Mouse (Mus musculus): Measurements from ENCODE around the gene Prkci.

The Prkci gene

DNA sequence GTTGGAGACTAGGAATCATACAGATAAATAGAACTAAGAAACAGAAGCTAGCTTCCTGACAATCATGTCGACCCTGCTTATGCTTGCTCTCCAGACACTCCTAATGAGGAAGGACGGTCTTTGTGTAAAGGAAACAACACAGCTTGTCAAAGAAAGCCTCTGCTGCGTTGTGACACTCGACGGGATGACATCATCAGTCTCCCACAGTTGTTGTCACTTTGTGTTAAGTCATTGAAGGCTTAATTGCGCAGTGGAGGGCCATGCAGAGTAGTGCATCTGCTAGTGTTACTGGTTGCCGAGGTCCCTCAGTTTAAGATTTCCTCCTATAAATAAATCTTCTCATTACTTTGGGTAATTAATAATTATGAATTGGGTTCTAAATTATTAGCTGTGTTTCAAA lies 54.8 kb downstream of the Prkci start:
- DNase-seq = no peak

- no peak for DNase-seq
Observed at GRCm38 (mm10) chr3:31051730-31052129, 56.2 kb downstream of the Prkci start.

- DNase-seq = no peak
Observed at GRCm38 (mm10) chr3:31053191-31053590, 57.6 kb downstream of the Prkci start.

DNA sequence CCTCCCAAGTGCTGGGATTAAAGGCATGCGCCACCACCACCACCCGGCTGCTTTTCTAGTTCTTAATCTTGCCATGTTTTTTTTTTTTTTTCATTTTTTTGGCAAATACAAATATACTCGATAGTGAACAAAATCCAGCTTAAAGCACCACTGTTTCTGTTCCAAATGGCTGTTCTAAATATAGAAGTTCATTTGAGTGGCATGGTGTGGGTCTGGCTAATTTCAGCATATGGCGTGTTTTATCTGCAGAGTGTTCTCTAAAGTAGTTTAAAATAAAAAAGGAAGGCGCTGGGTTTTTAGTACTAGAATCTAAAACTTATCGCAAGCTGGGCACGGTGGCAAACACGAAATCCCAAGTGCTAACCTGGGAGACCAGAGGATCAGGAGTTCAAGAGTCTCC lies 59.3 kb downstream of the Prkci start:
- DNase-seq = no peak

DNA sequence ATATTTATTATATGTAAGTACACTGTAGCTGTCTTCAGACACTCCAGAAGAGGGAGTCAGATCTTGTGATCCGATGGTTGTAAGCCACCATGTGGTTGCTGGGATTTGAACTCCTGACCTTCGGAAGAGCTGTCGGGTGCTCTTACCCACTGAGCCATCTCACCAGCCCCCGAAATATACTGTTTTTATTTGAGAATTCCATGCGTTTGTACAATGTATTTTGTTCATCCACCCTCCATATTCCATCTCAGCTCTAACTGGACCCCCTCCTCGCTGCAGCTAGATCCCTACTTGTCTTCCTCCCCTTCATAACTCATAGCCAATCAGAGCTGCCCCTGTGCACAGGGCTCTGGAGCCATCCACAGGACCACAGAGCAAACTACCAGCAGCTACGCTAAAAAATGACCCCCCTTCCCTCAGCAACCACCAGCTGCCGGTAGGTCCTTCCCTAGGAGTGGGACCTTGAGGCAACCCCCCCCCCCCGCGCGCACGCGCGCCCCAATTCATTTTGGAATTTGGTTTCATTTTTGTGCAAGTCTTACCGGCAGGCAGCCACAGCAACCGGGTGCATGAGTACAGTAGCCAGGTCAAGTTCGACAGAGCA lies 60.6 kb downstream of the Prkci start:
- DNase-seq = peak; percentile 30

DNA sequence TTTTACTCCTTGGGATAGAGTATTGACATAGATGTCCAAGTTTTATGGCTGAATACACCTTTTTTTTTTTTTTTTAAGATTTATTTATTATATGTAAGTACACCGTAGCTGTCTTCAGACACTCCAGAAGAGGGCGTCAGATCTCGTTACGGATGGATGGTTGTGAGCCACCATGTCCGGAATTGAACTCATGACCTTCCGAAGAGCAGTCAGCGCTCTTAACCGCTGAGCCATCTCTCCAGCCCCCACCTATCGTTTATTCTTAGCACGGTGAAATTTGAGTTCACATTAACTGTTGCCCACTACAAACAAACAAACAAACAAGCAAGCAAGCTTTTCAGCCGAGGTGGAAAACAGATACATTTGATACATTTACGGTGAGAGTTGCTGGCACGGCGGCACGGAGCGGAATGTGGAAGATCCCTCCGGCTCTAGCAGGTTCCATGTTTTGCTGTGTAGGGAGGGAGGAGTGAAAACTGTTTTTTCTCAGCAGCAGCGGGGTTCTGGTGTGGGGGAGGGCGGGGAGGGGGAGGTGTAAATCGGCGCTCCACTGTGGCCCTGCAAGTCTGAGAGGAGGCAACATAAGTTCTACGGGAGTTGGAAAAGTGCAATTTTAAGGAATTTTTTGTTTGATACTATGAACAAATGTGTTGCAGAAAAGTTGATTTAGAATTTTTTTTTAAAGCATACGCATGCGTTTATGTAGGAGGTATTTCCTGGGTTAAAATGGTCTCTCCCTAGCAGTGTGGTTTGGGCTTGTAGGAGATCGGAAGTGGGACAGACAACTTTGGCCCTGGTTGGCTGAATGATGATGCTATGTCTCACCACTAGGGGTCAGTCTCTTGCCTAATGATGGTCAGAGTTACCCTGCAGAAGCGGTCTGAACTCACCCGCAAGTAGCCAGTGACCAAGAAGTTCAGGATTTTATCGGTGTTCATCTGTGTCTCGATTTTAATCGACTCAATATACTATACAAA lies 61.4 kb downstream of the Prkci start:
- DNase-seq = peak; percentile 62

DNA sequence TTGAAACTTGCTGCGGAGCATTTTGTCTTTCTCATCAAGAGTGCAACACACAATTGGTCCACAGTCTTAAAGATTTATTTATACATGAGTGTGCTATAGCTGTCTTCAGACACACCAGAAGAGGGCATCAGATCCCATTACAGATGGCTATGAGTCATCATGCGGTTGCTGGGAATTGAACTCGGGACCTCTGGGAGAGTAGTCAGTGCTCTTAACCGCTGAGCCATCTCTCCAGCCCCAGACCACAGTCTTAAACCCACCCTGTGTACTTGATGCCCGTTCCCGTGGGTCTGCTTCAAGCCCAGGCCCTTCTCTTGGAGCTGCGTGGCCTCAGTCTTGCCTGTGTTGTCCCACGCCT lies 65.2 kb downstream of the Prkci start:
- no peak for DNase-seq

- DNase-seq = peak; percentile 60
Observed at GRCm38 (mm10) chr3:31061103-31061785, 65.7 kb downstream of the Prkci start.

DNA sequence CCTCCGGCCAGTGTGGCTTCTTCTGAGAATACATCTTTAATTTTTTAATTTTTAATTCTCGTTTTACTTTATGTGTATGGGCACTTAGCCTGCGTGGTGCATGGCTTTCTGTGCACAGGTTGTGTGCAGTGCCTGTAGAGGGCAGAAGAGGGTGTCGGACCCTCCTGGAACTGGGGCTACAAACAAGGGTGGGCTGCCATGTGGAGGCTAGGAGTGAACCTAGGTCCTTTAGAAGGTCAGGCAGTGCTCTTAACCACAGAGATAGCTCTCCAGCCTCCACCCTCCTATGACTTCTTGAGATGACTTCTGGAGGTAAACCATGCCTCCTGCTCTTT lies 66.2 kb downstream of the Prkci start:
- DNase-seq = peak; percentile 73

DNA sequence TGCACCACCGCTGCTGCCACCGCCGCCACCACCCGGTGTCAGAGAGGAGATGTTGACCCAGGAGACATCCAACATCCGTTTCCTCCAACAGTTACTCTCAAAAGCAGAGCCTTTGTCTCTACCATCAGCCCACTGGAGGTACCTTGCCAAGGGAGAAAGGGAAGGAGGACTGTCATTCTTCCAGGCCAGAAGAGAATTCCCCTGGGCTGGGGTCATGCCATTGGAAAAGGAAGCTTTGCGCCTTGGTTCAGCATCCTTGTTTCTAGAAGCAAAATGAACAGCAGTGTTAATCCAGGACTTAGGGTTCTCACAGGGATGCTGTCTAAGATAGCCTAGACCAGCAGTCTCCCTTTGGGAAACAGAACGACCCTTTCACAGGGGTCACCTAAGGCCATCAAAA lies 66.8 kb downstream of the Prkci start:
- no peak for DNase-seq

DNA sequence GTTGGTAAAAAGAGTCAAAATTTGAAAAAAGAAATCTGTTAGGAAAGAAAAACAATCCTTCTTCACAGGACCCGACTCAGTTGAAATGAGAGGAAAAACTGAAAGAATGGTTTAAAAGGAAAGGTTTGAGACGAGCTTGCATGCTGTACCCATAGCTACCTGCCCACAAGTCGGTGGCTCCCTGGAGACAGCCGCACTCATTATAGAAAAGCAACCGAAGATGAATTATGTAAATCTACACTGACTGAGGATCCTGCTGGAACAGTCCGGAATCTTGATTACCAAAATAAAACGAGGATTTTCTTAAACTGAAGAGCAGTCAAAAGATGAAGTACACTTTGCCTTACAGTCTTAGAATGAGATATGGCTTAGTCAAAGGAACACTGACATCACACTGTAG lies 72.9 kb downstream of the Prkci start:
- DNase-seq = no peak

- DNase-seq = no peak
Observed at GRCm38 (mm10) chr3:31071804-31072203, 76.3 kb downstream of the Prkci start.

GRCm38 (mm10) chr3:31075808-31076207 lies 80.3 kb downstream of the Prkci start:
- DNase-seq = no peak

DNA sequence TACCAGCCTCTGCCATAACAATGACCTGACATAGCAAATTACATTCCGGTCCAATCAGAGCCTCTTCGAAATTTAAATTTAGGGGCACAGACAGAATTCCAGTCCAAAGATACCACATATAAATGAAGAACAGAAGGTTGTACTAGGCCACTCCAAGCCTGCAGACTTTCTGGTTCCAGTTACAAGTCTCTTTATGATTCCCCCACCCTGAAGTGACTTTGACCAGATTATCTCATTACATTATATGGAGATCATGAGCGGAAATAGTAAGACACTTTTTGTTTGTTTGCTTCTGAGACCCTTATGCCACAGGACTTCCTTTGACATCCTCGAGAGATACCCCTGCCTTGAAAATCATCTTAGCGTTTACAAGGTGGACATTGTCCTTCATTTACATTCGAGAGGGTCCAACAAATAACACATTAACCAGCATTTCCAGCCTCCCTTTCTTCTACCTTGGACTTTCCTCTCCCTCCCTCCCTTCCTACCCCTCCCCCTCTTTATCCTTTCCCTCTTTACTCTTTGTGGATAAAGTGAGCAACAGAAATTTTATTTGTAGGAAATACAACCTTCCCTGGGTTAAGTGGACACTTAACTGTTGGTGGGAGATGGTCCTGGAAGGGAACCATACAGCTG lies 81.6 kb downstream of the Prkci start:
- no peak for DNase-seq

DNA sequence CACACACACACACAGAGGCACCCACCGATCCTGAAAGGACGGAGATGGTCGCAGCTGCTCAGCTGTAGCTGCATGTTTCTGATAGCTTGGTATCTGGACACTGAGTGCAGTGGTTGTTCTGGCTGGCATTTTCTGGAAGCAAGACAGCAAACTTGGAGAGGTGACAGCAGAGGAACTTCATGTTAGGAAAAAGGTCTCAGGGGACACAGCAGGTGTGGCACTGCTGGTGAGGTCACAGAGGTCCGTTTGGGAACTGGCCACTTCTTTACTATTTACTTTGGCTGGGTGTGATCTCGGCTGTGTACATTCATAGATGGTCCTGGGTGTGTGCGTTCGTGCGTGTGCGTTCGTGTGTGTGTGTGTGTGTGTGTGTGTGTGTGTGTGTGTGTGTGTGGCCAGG lies 83.9 kb downstream of the Prkci start:
- no peak for DNase-seq

DNA sequence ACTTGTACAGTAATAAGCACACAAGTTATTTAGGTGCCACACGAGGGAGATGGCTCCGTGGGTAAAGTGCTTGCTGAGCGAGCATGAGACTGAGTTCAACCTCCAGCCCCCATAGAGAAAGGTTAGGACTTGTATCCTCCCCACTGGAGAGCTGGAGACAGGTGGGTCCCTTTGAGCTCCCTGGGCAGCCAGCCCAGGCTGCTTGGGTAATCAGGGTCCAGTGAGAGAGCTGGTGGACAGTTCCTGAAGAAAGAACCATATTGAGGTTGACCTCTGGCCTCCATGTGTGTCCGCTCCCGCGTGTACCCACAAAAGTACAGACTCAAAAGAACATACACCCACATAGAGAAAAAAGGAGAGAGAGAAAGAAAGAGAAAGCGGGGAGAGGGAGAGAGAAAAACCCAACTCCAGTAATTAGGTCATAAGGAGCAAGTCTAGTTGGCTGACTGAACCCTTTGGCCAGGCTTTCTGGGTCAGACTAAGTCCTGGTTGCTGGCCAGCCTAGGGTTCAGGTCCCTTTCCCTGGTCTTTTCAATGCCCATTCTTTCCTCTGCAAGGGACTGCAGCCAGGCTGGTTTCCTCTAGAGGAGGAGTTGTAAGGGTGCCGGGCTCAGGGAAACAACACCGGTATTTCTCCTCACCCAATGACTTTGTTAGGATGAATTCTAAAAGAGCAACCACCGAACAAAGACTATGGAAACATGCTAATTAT lies 85.4 kb downstream of the Prkci start:
- DNase-seq = no peak

DNA sequence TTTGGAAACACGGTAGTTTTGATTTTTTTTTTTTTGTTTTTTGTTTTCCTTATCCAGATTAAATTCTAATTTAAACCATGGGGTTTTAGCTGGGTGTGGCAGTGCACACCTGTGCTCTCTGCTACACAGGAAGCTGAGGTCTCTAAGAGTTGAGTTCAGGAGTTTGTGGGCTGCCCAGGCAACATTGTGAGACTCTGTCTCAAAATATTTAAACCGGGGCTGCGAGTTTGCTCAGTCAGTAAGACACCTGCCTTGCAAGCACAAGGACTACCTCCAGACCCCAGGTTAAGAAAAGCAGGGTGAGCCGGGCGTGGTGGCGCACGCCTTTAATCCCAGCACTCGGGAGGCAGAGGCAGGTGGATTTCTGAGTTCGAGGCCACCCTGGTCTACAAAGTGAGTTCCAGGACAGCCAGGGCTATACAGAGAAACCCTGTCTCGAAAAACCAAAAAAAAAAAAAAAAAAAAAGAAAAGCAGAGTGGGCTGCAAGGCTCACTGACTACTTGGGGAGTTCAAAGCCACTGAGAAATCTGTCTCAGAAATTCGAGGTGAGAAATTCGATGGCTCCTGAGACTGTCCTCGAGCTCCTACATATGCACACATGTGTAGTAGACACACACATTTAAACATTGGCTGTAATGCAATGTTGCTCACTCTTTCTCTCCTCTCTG lies 87.4 kb downstream of the Prkci start:
- peak; percentile 59 for DNase-seq

GRCm38 (mm10) chr3:31083507-31084245 lies 88.1 kb downstream of the Prkci start:
- DNase-seq = no peak

GRCm38 (mm10) chr3:31085000-31085399 lies 89.5 kb downstream of the Prkci start:
- DNase-seq = no peak

- no peak for DNase-seq
Observed at GRCm38 (mm10) chr3:31088789-31089775, 93.5 kb downstream of the Prkci start.
